Mouse (Mus musculus) brain, embryonic 14.5 days (tissue): ENCODE results near the gene Vps8. TPM values are rescaled to one million over a fixed set of nuclear protein-coding genes. Genes with fewer than 3 reads are reported as not detected.

ENCODE experiments used
- DNase-seq: peaks from one replicate; pipeline ENCODE4 v3.0.0-alpha.2; 2011; ENCODE audit warnings: low read depth
- CTCF ChIP-seq: fragments of 200-500 bp; IDR thresholded peaks from 2 replicates; pipeline ENCODE4 v1.5.1; 2012; ENCODE audit warnings: inconsistent platforms, mild to moderate bottlenecking, moderate library complexity, borderline replicate concordance; ENCODE audit not compliant: insufficient read depth, insufficient read length; ENCODE audit errors: extremely low read depth
- POLR2A ChIP-seq: fragments of 200-500 bp; IDR thresholded peaks from 2 replicates; pipeline ENCODE4 v1.6.1; 2012; ENCODE audit warnings: mild to moderate bottlenecking, inconsistent platforms, borderline replicate concordance; ENCODE audit not compliant: poor library complexity, insufficient read depth, insufficient read length, severe bottlenecking; ENCODE audit errors: extremely low read depth
- polyA plus RNA-seq: library from polyadenylated mRNA; depleted of rRNA; stranded (reverse); fragments of >200 nt; gene quantifications from 2 replicates; pipeline ENCODE4 v1.2.3, GENCODE M21; 2012; rRNA removed

The Vps8 gene
- polyA plus RNA-seq = 23.6 and 30.4 TPM in 2 replicates

DNA sequence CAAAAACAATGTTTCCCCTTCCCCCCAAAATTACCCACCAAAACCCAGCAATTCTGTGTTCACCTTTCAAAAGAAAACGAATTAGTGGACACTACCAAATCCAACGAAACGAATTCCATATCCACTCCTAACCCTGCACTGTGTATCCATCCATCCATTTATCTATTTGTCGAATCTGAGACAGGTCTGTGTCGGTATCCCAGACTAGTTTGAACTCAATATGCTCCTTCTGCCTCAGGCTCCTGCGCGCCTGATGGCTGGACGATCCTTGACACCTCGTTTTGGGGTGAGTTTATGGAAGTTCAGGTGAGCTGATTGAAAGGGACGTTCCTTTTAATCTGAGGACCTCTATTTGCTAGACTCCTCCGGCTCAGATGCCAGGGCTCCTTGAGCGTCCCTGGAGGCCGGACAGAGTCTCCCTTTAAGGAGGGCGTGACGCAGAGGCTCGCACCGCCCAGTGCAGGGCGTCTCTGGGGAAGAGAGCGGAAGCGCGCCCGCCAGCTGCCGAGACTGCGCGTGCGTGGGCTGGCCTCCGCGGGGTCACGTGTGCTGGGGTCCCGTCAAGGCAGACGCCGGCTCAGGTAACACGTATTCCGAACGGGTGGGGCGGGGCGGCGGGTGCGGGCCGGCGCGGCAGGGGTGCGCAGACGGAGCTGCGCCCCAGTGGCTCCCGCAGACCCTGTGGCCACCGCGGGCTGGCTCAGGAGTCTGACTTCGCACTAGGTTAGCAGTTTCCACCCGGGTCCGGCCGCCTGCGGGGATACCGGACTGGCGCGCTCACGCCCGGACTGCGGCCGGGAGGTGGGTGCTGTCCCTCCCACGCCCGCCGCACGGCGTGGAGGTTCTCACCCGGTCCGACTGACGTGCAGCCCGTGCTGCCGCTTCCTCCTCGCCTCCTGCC, at the start of gene Vps8:
Gene Vps8, plus strand, starts transcription at position 474 of the 901 bp plus-strand sequence.
- peak; percentile 97 for DNase-seq
- TF ChIP-seq CTCF = no peak
- peak; percentile 40 for TF ChIP-seq POLR2A

DNA sequence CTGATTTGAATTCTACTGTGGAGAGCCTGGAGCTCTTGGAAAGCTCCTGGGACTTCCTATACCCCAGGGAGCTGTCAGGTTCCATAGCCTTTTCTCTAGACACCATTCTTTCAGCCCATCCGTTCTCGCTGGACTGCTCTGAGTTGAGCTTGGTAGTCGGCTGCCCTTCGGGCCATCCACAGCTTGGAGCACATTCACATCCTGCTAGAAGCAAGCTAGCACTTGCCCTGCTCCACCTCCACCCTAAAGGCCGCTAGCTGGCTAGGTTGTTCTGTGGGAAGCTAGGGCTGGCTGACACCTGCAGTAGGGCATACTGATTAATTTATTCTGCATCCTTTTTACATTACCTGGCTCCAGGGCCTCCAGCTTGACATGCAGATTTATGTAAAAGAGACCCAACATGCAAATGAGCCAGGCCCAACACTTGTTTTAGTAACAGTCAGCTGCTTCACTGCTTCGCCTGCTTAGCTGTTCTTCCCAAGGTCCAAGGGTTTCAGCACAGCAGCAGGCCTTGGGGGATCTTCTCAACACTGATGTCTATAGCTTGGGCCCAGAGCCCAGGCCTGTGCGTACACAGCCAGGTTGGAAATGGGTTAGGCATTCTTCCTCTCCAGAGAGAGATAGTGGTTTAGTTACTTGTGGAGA, 49.5 kb upstream of the Vps8 start:
- DNase-seq = peak; percentile 48
- TF ChIP-seq POLR2A (no peak), CTCF (no peak)

DNA sequence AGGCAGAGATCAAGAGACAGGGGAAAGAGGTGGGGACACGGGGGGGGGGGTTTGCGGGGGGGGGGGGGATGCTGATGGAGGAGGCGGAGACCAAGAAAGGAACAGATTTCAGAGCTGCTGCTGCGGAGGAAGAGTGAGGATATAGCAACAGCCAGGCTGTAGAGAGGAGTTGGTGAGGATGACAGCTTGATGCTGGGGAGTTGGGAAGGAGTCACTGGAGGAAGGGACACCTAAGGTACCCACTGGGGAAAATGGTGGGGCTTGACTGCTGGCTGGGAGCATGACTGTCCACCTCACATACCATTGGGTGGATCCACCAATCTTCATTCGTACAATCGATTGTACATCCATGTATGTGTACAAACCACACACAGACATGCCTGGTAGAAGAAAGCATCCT, 48.9 kb upstream of the Vps8 start:
- no peak for DNase-seq
- TF ChIP-seq CTCF (no peak), POLR2A (no peak)

DNA sequence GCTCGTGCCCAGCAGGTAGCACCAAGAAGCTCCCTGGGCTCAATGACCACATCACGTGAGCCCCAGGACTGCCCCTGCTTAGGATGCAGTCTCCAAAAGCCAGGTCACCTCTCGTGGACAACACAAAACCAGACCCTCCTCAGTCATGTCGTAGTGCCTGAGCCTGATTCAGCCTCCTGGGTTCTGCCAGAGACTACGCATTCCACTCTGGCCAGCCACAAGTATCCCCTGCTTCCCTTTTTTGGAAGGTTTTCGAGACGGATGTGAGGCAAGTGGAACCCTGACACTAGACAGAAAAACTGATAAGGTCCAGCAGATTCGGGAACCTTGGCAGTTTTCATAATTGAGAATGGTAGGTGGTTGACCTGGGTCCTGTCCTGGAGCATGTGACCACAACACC, 47.8 kb upstream of the Vps8 start:
- no peak for TF ChIP-seq POLR2A
- no peak for TF ChIP-seq CTCF
- no peak for DNase-seq

DNA sequence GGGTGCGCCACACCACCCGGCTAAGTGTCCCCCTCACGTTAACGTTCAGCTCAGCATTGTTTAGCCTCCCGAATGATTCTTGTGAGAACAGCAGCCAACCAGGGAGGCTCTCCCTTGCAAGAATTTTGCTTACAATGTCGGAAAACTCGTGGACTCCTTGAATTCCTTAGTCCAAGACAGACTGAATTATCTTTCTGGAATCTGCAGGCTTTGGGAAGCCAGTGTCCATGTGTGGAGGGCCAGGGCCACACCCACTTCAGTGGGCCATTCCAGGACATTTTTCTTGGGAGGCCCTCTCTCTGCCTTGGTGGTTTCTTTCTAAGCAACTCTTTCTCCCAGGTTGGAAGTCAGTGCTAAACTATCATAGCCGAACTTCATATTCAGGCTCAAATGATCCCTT, 46.6 kb upstream of the Vps8 start:
- TF ChIP-seq POLR2A (no peak), CTCF (no peak)
- DNase-seq = no peak

DNA sequence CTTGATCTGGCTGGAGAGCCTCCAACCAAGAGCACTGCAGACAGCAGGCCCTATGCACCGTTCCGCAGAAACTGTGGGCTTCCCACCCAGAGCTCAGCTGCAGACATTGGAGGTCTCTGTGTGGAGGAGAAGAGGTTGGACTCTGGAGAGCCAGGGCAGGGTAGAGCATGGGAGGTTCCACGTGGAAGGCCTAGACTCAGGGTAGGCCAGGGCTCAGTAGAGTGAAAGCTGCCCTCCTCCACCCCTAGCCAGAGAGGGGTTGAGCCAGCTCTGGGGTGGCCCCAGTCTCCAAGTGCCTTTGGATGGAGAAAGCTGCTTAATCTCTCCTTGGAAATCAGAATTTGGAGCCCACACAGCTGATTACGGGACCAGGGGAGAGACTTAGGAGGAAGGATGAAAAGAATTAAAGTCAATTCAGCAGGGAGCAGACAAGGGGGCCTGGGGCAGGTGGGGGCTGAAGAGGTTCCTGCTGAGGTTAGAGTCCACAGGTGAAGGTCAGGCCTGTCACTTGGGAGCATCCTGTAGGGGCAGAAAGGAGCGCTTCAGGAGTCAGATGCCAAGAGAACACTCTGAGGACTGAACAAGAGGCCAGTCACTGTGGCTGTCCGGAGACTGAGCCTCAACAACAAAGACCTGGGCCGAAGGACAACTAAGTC, 45.8 kb upstream of the Vps8 start:
- no peak for DNase-seq
- TF ChIP-seq POLR2A (no peak), CTCF (no peak)

DNA sequence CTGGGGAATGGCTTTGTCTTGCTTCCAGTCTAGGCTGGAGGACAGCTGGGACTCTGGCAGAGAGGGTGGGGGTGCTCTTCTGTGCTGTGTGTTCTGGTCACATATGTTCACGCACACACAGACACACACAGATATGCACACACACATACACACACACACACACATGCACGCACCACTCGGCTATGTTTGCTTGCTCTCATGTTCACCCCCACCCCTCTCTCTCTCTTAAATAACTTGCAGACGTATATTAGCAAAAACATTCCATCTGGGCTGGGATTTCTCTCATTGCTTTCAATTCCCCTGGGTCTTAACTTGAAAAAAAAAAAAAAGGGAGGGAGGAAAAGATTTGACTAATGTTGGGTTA, 45.3 kb upstream of the Vps8 start:
- no peak for TF ChIP-seq POLR2A
- no peak for TF ChIP-seq CTCF
- DNase-seq = peak; percentile 54

DNA sequence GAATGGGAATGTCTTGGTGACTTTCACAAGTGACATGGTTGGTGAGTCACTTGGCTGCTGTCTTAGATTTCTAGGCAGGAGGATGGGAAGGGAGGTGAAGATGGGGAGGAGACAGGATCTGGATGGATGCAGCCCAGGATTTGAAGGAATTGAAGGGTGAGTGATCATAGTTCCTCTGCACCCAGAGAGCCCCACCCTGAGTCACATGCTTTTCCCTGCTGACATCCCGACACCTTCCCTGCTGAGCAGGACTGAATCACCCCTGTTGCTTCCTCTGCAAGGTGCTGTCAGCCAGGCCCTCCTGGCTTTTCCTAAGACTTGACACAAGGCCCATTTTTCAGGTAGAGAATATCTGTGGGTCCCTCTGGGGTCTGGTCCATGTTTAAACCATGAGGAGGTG, 41.4 kb upstream of the Vps8 start:
- DNase-seq = no peak
- TF ChIP-seq CTCF (no peak), POLR2A (no peak)

DNA sequence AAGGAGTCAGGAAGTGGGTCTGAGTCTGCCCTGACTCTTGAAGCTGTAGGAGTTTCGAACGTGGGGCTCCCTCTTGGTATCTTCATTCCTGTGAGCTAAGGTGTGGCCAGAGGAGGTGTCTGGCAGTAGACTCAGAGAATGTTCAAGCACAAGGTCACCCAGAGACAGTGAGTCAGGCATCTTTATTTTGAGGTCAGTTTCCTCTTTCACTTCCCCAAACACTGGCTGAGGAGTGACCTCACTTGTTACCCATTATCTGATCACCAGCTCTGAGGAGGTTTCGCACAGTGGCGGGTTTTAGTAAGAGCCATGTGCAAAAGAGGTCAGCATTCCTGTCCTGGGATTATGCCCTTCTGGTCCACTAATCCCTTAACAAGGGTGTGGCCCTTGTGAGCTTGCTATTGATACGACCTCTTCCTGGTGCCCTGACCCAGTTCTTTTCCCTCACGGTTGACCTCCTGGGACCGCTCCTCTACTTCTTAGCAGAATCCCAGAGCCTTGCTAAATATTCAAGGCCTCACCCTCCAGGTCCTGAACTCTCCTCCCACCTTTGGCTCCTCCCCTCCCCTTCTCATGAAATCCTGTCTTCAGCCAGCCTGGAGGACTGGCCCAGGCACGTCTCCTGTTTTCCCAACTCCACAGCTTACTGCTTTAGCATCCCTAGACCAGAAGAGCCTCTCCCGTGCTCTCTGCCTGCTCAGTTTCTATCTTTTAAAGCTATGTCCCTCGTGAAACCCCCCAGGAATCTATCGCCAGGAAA, 40.6 kb upstream of the Vps8 start:
- no peak for DNase-seq
- TF ChIP-seq POLR2A (no peak), CTCF (no peak)

DNA sequence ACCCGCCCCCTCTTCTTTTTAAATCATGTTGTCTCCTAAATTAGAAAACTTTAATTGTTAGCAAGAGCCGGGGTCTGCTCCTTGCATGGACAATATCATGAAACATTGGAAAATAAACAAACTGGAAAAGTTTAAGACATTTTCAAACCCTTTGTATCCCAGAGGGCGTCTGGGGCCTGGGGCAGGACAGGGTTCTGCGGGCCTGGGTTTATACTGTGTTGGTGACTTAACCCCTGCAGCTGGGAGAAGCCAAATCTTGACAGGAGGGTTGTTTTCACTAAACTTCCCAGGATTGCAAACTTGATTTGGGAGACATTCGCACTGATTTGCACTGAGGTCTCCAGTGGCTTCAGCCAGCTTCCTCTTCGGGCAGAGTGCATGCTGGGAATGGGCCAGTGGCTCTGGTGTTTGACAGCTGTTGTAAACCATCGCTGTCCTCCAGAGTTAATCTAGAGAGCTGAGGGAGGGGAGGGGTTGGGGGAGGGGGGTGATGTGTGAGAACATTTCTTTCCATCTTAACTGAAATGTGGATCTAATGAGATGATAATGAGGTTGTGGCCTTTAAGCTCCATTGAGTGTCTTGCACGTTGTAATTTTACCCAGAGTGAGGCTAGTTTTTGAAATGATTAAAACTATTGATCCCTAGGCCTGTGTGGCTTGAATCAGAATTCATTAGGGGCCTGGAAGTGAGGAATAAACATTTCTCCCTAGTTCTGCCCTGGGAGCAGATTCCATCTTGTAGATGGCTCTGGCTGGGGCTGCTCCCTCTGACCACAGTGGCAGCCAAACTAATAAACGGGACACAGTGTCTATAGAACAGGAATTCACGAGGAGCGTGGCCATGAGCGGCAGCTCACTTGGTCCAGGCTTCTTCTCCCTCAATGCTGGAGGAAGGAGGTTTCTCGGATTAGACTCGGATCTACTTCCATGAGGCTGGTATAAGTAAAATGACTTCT, 36.7 kb upstream of the Vps8 start:
- no peak for TF ChIP-seq CTCF
- TF ChIP-seq POLR2A = no peak
- peak; percentile 25 for DNase-seq
